Mouse (Mus musculus) kidney, postnatal 0 days (tissue): Measurements from ENCODE around the gene Slc46a2. TPM values are rescaled to one million over a fixed set of nuclear protein-coding genes. Genes with fewer than 3 reads are reported as not detected.

Experiments
- ATAC-seq: fragments of 200-750 bp; cut with Nextera tagmentation; replicated peaks from 2 replicates; pipeline ENCODE4 v1.8.0; 2017; ENCODE audit warnings: low read depth, moderate number of reproducible peaks, moderate TSS enrichment, moderate library complexity; ENCODE audit not compliant: low FRiP score
- DNase-seq: peaks from one replicate; pipeline ENCODE4 v3.0.0-alpha.2; 2016; ENCODE audit warnings: low spot score
- H3K27ac ChIP-seq: fragments of 300-500 bp; sonication (generic); 2 replicates; pipeline ENCODE4 v1.5.1; 2014; ENCODE audit warnings: mild to moderate bottlenecking
- H3K27me3 ChIP-seq: fragments of 300-500 bp; sonication (generic); 2 replicates; pipeline ENCODE4 v1.6.1; 2014; ENCODE audit warnings: low read length, mixed read lengths; ENCODE audit not compliant: insufficient read depth
- H3K36me3 ChIP-seq: fragments of 300-500 bp; sonication (generic); 2 replicates; pipeline ENCODE4 v1.6.1; 2014; ENCODE audit warnings: low read length, mixed read lengths; ENCODE audit not compliant: insufficient read depth
- H3K4me1 ChIP-seq: fragments of 300-500 bp; sonication (generic); replicated peaks from 2 replicates; pipeline ENCODE4 v1.6.1; 2014; ENCODE audit warnings: antibody characterized with exemption, low read length, mixed read lengths; ENCODE audit not compliant: insufficient read depth
- H3K4me2 ChIP-seq: fragments of 300-500 bp; sonication (generic); 2 replicates; pipeline ENCODE4 v1.6.1; 2014; ENCODE audit warnings: mild to moderate bottlenecking, low read length, moderate library complexity, mixed read lengths
- H3K4me3 ChIP-seq: fragments of 300-500 bp; sonication (generic); replicated peaks from 2 replicates; pipeline ENCODE4 v1.5.1; 2014; ENCODE audit warnings: low read depth, low read length
- H3K9ac ChIP-seq: fragments of 300-500 bp; sonication (generic); 2 replicates; pipeline ENCODE4 v1.6.1; 2014; ENCODE audit warnings: low read depth, low read length
- H3K9me3 ChIP-seq: fragments of 300-500 bp; sonication (generic); replicated peaks from 2 replicates; pipeline ENCODE4 v1.6.1; 2016; ENCODE audit warnings: low read length, inconsistent platforms, mixed read lengths
- CTCF ChIP-seq: IDR thresholded peaks from 2 replicates; pipeline ENCODE4 v1.5.1; 2016; ENCODE audit warnings: antibody characterized with exemption, low read depth, mild to moderate bottlenecking, moderate library complexity
- WGBS: fragments of 180-500 bp; shearing (Covaris S2); extraction: QIAGEN DNeasy Blood & Tissue Kit; methylation state at CpG from one replicate; pipeline ENCODE4 v1.1.7; 2014; 5-methylcytosine and 5-hydroxymethylcytosine counted together
- polyA plus RNA-seq: library from polyadenylated mRNA; unstranded; fragments of >200 nt; fragmentation: Nextera tagmentation; extraction: Ambion mirVana; gene quantifications from 2 replicates; pipeline ENCODE4 v1.2.1, GENCODE M21; 2015

Gene Slc46a2
- polyA plus RNA-seq, 1 experiment from 2014 or later, result 0.24 TPM

DNA sequence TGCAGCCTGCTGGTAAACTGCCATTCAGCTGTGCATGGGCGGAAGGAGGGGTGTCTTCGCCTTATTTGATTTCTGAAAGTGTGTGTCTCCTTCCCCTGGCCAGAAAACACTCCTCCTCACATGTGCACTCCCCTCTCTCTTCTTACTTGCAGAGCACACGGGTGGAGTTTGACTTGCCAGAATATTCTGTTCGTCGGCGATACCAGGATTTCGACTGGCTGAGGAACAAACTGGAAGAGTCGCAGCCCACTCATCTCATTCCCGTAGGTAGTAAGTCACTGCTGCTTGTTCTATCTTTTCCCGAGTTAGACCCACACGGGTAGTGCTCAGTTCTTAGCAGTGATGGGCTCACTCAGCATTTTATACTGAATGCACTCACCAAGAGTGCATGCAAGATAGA lies 46.8 kb downstream of the Slc46a2 start:
- no peak for TF ChIP-seq CTCF
- ATAC-seq (no peak), DNase-seq (no peak)
- Histone ChIP-seq H3K36me3 (no peaks in the 10 kb centered on the region), H3K4me1 (no peaks in the 10 kb centered on the region), H3K4me2 (no peak overlapping the region), H3K27ac (no peak overlapping the region), H3K9me3 (no peaks in the 10 kb centered on the region), H3K4me3 (no peak overlapping the region), H3K27me3 (no peaks in the 10 kb centered on the region), H3K9ac (no peak overlapping the region)
- WGBS, result 87% methylated on average over 11 of the region's 11 CpGs

DNA sequence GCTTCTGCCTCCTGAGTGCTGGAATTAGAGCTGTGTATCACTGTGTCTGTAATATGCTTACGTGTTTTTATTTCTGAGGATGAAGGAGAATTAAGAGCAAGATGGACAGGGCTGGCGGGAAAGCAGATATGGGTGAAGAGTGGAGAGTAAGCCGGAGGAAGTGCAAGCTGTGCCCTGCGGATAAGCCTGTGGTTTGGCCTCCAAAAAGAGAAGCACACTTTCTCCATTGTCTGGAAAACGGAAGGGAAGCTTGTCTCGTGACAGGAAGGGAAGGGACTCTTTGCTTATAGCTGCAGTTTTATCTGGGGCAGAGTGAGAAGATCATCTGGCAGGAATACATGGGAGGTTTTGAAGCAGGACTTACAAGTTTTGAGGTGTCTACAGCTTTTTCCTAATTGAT lies 51.0 kb downstream of the Slc46a2 start:
- Histone ChIP-seq H3K4me2 (no peak overlapping the region), H3K36me3 (no peaks in the 10 kb centered on the region), H3K9ac (no peak overlapping the region), H3K9me3 (no peaks in the 10 kb centered on the region), H3K4me3 (no peak overlapping the region), H3K4me1 (0 out of 2 replicates have a peak, but pooled peaks cover 6% of the 10 kb centered on the region), H3K27ac (no peak overlapping the region), H3K27me3 (no peaks in the 10 kb centered on the region)
- ATAC-seq (no peak), DNase-seq (no peak)
- WGBS, result 75% methylated on average over 6 of the region's 6 CpGs
- TF ChIP-seq CTCF, result no peak

DNA sequence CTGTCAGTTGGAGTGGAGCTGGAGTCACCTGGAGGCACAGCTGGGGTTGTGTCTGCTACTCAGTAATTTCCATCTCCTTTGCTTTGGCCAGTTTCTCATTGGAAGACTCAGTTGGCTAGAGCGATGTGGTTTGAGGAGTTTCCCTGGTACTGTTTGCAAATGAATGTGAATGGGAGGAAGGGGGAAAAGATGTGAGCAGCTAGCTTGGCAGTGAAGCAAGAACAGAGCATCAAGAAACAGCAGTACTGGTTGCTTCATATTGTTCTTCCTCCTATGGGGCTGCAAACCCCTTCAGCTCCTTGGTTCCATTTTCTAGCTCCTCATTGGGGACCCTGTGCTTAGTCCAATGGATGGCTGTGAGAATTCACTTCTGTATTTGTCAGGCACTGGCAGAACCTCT lies 52.5 kb downstream of the Slc46a2 start:
- Histone ChIP-seq H3K36me3 (no peaks in the 10 kb centered on the region), H3K4me2 (no peak overlapping the region), H3K27ac (no peak overlapping the region), H3K4me3 (no peak overlapping the region), H3K9ac (no peak overlapping the region), H3K9me3 (no peaks in the 10 kb centered on the region), H3K4me1 (0 out of 2 replicates have a peak, but pooled peaks cover 6% of the 10 kb centered on the region), H3K27me3 (no peaks in the 10 kb centered on the region)
- DNase-seq, result no peak
- no peak for ATAC-seq
- WGBS, result 94% methylated on average over 1 of the region's 1 CpGs
- no peak for TF ChIP-seq CTCF

DNA sequence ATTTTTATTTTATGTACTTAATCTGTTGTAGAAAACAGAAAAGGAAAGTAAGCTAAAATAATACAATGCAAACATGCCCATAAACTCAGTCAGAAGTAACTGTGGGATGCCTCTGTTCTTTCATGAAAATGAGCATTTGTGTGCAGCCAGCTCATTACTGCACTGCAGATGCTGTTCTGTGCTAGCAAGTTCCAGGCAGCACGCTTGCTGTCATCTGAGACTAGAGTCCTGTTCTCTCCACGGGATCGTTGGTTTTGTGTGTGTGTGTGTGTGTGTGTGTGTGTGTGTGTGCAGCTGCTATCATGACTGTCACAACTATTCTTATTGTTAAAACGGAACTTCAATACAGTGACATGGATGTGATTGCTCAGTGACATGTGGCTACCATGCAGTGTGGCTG lies 53.0 kb downstream of the Slc46a2 start:
- no peak overlapping the region for H3K9ac ChIP-seq
- no peak overlapping the region for H3K4me2 ChIP-seq
- no peaks in the 10 kb centered on the region for H3K27me3 ChIP-seq
- TF ChIP-seq CTCF, result no peak
- H3K4me3 ChIP-seq, result no peak overlapping the region
- H3K36me3 ChIP-seq, result no peaks in the 10 kb centered on the region
- DNase-seq, result no peak
- no peak for ATAC-seq
- no peaks in the 10 kb centered on the region for H3K9me3 ChIP-seq
- 0 out of 2 replicates have a peak, but pooled peaks cover 6% of the 10 kb centered on the region for H3K4me1 ChIP-seq
- WGBS, result 50% methylated on average over 4 of the region's 4 CpGs
- H3K27ac ChIP-seq, result no peak overlapping the region

DNA sequence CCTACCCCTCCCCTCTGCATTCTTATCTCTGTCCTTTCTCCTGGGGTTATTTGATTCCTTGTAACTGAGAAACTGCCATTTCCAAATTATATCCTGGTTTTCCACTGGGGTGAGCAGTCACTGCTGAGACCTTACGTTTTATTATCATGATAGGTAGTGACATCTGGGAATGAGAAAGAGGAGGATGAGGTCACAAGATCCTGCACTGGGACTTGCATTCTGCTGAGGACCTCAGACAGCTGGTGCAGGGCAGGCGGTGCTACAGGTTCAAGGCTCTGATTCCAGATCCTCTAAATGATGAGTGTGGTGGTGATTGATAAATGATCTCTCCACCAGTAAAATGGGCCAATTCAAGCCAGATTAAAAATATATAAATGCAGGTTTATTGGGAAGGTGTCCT lies 54.4 kb downstream of the Slc46a2 start:
- H3K4me3 ChIP-seq, result no peak overlapping the region
- no peaks in the 10 kb centered on the region for H3K9me3 ChIP-seq
- DNase-seq (no peak), ATAC-seq (no peak)
- WGBS, result 63% methylated on average over 2 of the region's 2 CpGs
- 0 out of 2 replicates have a peak overlapping the region, but pooled peaks have one; percentile 25 for H3K27ac ChIP-seq
- H3K9ac ChIP-seq, result no peak overlapping the region
- no peak for TF ChIP-seq CTCF
- 0 out of 2 replicates have a peak, but pooled peaks cover 6% of the 10 kb centered on the region for H3K4me1 ChIP-seq
- no peak overlapping the region for H3K4me2 ChIP-seq
- H3K27me3 ChIP-seq, result no peaks in the 10 kb centered on the region
- H3K36me3 ChIP-seq, result no peaks in the 10 kb centered on the region

DNA sequence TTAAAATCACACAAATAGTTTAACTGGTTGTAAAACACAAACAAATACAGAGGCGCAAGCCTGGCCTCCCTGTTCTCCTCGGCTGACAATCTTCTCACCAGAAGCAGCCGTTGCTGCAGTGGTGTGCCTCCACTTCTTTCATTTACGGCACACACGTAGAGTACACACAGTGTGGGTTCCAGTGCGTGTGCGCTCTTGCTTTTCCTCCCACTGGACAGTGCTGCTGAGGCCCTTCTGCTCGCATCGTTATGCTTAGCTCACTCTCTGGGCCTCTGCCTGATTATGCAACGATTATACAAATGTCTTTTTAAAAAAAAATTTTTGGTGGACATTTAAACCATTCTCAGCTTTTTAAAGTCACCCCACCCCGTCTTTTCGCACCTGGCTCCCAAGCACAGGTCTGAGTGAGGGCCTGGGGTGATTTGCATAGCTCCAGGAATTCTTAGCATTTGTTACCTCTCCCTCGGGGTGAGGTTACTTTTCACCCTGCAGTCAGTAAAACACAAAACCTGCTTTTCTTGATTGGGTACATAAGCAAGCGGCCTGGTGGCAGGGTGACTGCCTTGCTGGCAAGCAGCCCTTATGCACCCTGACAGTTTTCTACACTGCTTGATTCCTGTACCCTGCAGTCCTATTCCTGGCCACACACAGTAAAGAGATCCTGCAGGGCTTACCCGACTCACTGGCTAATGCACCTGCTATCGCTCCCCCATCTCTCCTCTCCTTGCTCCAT lies 55.0 kb downstream of the Slc46a2 start:
- TF ChIP-seq CTCF, result no peak
- Histone ChIP-seq H3K36me3 (no peaks in the 10 kb centered on the region), H3K9ac (no peak overlapping the region), H3K27ac (peak overlapping the region; percentile 25; the same call in 1 of the 2 replicates), H3K9me3 (no peaks in the 10 kb centered on the region), H3K4me3 (no peak overlapping the region), H3K27me3 (no peaks in the 10 kb centered on the region), H3K4me2 (no peak overlapping the region), H3K4me1 (0 out of 2 replicates have a peak, but pooled peaks cover 6% of the 10 kb centered on the region)
- peak; percentile 19 for DNase-seq
- 50% methylated on average over 16 of the region's 16 CpGs for WGBS
- peak; percentile 84 for ATAC-seq

Other genes with a start within 250 kb of the Slc46a2 start
- gene Inip, start 113.5 kb downstream of the Slc46a2 start, polyA plus RNA-seq, result 40.2 and 45.3 TPM in 2 replicates
- 6.0 and 7.0 TPM in 2 replicates for gene Snx30, start 109.2 kb downstream of the Slc46a2 start, polyA plus RNA-seq
- gene Mup4, start 45.7 kb upstream of the Slc46a2 start, polyA plus RNA-seq, result not detected in 2 replicates
- not detected in 2 replicates for gene Mup6, start 49.2 kb upstream of the Slc46a2 start, polyA plus RNA-seq
- not detected in 2 replicates for gene Mup7, start 155.4 kb upstream of the Slc46a2 start, polyA plus RNA-seq
- gene Mup2, start 239.2 kb upstream of the Slc46a2 start, polyA plus RNA-seq, result not detected in 2 replicates